Mouse (Mus musculus): ENCODE measurements around the gene Pik3c2g.

GRCm38 (mm10) chr6:139874418-139875176 lies 287.6 kb downstream of the Pik3c2g start:
- TF ChIP-seq TCF12 (IDR thresholded peaks at IDR 0.05; ENCODE audit: insufficient read depth, poor library complexity, severe bottlenecking), result no peak
- no peak for TF ChIP-seq MYOG (IDR thresholded peaks at IDR 0.05; ENCODE audit: control insufficient read depth in 1 of 3, insufficient read depth in 1 of 3, insufficient read length in 2 of 3, low read depth in 2 of 3)
- TF ChIP-seq REST (IDR thresholded peaks at IDR 0.05; ENCODE audit: insufficient read depth, insufficient read length), result no peak
- TF ChIP-seq POLR2AphosphoS2 (IDR thresholded peaks at IDR 0.05; ENCODE audit: insufficient read length, low read depth), result no peak
